Mouse (Mus musculus) cerebral cortex, adult 2 months (tissue): ENCODE data around the gene Ptges3l.

Source experiments
- WGBS: fragments of 180-500 bp; shearing (Covaris S2); methylation state at CpG from one replicate; pipeline ENCODE4 v1.1.7; 2018; 5-methylcytosine and 5-hydroxymethylcytosine counted together

Ptges3l gene

GRCm38 (mm10) chr11:101420148-101420547 is 5.0 kb downstream of the Ptges3l start:
- WGBS = 80% methylated on average over 5 of the region's 5 CpGs

- 30% methylated on average over 3 of the region's 3 CpGs for WGBS
These were observed 5.5 kb downstream of the Ptges3l start for GRCm38 (mm10) chr11:101419610-101420009.

- WGBS = 43% methylated on average over 6 of the region's 6 CpGs
These were observed 6.1 kb downstream of the Ptges3l start for GRCm38 (mm10) chr11:101418991-101419390.

- WGBS = under 1% methylated on average over 45 of the region's 45 CpGs
These were observed 7.9 kb downstream of the Ptges3l start, which contains the start of gene Aarsd1 for GRCm38 (mm10) chr11:101417101-101417855. Gene Aarsd1, minus strand, starts transcription at chr11:101417615.

- WGBS = under 1% methylated on average over 11 of the region's 11 CpGs
These were observed 8.6 kb downstream of the Ptges3l start for GRCm38 (mm10) chr11:101416433-101417100.

GRCm38 (mm10) chr11:101415306-101415705 is 9.8 kb downstream of the Ptges3l start:
- WGBS = 92% methylated on average over 2 of the region's 2 CpGs

GRCm38 (mm10) chr11:101395110-101395509 is 30.0 kb downstream of the Ptges3l start:
- WGBS = 5% methylated on average over 8 of the region's 8 CpGs

GRCm38 (mm10) chr11:101381817-101382216 is 43.3 kb downstream of the Ptges3l start:
- 32% methylated on average over 4 of the region's 4 CpGs for WGBS

GRCm38 (mm10) chr11:101378926-101379325 is 46.2 kb downstream of the Ptges3l start:
- WGBS = 88% methylated on average over 6 of the region's 6 CpGs

GRCm38 (mm10) chr11:101378196-101378595 is 46.9 kb downstream of the Ptges3l start:
- 94% methylated on average over 8 of the region's 8 CpGs for WGBS

- WGBS = 51% methylated on average over 7 of the region's 7 CpGs
These were observed 50.7 kb downstream of the Ptges3l start for GRCm38 (mm10) chr11:101374421-101374938.

GRCm38 (mm10) chr11:101370141-101370540 is 55.0 kb downstream of the Ptges3l start:
- WGBS = 83% methylated on average over 5 of the region's 5 CpGs
